1 mouse cellular context compared by ENCODE assay signal in the genomic region with DNA sequence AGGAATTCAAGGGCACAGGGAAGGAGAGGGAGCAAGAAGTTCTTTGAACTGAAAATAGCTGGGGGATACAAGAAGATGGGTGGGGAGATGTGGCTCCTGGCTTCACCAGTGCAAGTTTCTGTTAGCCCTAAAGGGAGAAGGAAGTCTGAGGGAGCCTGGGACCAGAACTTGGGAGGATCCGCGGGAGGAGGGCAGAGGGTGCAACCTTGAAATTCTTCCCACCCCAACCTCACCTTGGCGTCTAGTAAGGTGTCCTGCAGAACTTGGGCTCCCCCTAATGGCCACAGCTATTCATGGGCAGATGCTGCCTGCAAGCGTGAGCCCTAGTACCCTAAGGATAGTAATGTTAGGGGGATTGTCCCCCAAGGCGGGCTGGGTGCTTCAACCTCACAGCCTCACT.
TF ChIP-seq lines count a peak whose summit lies in the region.

No protein-coding gene starts in this region.

TF ChIP-seq in MEL, 35 proteins besides CTCF, POLR2A, EP300 and RAD21 (continued from another document):
- 0 out of 2 replicates have a peak, but pooled peaks have one; percentile 20 for TF ChIP-seq MYC (IDR thresholded peaks at IDR 0.05; ENCODE audit: low read depth, low read length)
- no peak for TF ChIP-seq USF2 (IDR thresholded peaks at IDR 0.05; ENCODE audit: borderline replicate concordance in 1 of 2, insufficient read depth in 1 of 2, low read depth in 1 of 2, low read length in 2 of 2)
- TF ChIP-seq POLR2AphosphoS5 (IDR thresholded peaks at IDR 0.05; ENCODE audit: borderline replicate concordance, low read depth, low read length): no peak
- TF ChIP-seq TAL1 (IDR thresholded peaks at IDR 0.05; ENCODE audit: low read length): no peak
- TF ChIP-seq CHD2 (IDR thresholded peaks at IDR 0.05; ENCODE audit: low read length): no peak
- peak; percentile 61; the same call in 1 of the 2 replicates for TF ChIP-seq MAZ (IDR thresholded peaks at IDR 0.05; ENCODE audit: low read depth, low read length)
- 0 out of 2 replicates have a peak, but pooled peaks have one; percentile 26 for TF ChIP-seq TCF12 (IDR thresholded peaks at IDR 0.05; ENCODE audit: low read depth, low read length)
- TF ChIP-seq SMC3 (IDR thresholded peaks at IDR 0.05; ENCODE audit: low read depth, low read length): peak; percentile 80
- no peak; the same call in 1 of the 2 replicates for TF ChIP-seq POLR2AphosphoS2 (IDR thresholded peaks at IDR 0.05; ENCODE audit: low read length)
- no peak for TF ChIP-seq JUND (IDR thresholded peaks at IDR 0.05; ENCODE audit: low read depth, low read length)
- peak; percentile 56 for TF ChIP-seq ZC3H11A (IDR thresholded peaks at IDR 0.05; ENCODE audit: low read depth, low read length)
- TF ChIP-seq MAFK (IDR thresholded peaks at IDR 0.05; ENCODE audit: borderline replicate concordance, low read depth, low read length): no peak
